Mouse (Mus musculus) kidney, postnatal 0 days (tissue): ENCODE data around the gene Amfr. TPM values are rescaled to one million over a fixed set of nuclear protein-coding genes. Genes with fewer than 3 reads are reported as not detected.

Experiments used
- ATAC-seq: fragments of 200-750 bp; cut with Nextera tagmentation; replicated peaks from 2 replicates; pipeline ENCODE4 v1.8.0; 2017; ENCODE audit warnings: low read depth, moderate number of reproducible peaks, moderate TSS enrichment, moderate library complexity; ENCODE audit not compliant: low FRiP score
- DNase-seq: peaks from one replicate; pipeline ENCODE4 v3.0.0-alpha.2; 2016; ENCODE audit warnings: low spot score
- H3K27ac ChIP-seq: fragments of 300-500 bp; sonication (generic); 2 replicates; pipeline ENCODE4 v1.5.1; 2014; ENCODE audit warnings: mild to moderate bottlenecking
- H3K27me3 ChIP-seq: fragments of 300-500 bp; sonication (generic); 2 replicates; pipeline ENCODE4 v1.6.1; 2014; ENCODE audit warnings: low read length, mixed read lengths; ENCODE audit not compliant: insufficient read depth
- H3K36me3 ChIP-seq: fragments of 300-500 bp; sonication (generic); 2 replicates; pipeline ENCODE4 v1.6.1; 2014; ENCODE audit warnings: low read length, mixed read lengths; ENCODE audit not compliant: insufficient read depth
- H3K4me1 ChIP-seq: fragments of 300-500 bp; sonication (generic); replicated peaks from 2 replicates; pipeline ENCODE4 v1.6.1; 2014; ENCODE audit warnings: antibody characterized with exemption, low read length, mixed read lengths; ENCODE audit not compliant: insufficient read depth
- H3K4me2 ChIP-seq: fragments of 300-500 bp; sonication (generic); 2 replicates; pipeline ENCODE4 v1.6.1; 2014; ENCODE audit warnings: mild to moderate bottlenecking, low read length, moderate library complexity, mixed read lengths
- H3K4me3 ChIP-seq: fragments of 300-500 bp; sonication (generic); replicated peaks from 2 replicates; pipeline ENCODE4 v1.5.1; 2014; ENCODE audit warnings: low read depth, low read length
- H3K9ac ChIP-seq: fragments of 300-500 bp; sonication (generic); 2 replicates; pipeline ENCODE4 v1.6.1; 2014; ENCODE audit warnings: low read depth, low read length
- H3K9me3 ChIP-seq: fragments of 300-500 bp; sonication (generic); replicated peaks from 2 replicates; pipeline ENCODE4 v1.6.1; 2016; ENCODE audit warnings: low read length, inconsistent platforms, mixed read lengths
- CTCF ChIP-seq: IDR thresholded peaks from 2 replicates; pipeline ENCODE4 v1.5.1; 2016; ENCODE audit warnings: antibody characterized with exemption, low read depth, mild to moderate bottlenecking, moderate library complexity
- WGBS: fragments of 180-500 bp; shearing (Covaris S2); extraction: QIAGEN DNeasy Blood & Tissue Kit; methylation state at CpG from one replicate; pipeline ENCODE4 v1.1.7; 2014; 5-methylcytosine and 5-hydroxymethylcytosine counted together
- polyA plus RNA-seq: library from polyadenylated mRNA; unstranded; fragments of >200 nt; fragmentation: Nextera tagmentation; extraction: Ambion mirVana; gene quantifications from 2 replicates; pipeline ENCODE4 v1.2.1, GENCODE M21; 2015

The Amfr gene
- polyA plus RNA-seq, 1 experiment from 2014 or later: 71.7 TPM

- Histone ChIP-seq H3K27me3 (no peaks in the 10 kb centered on the region), H3K27ac (no peak overlapping the region), H3K36me3 (no peaks in the 10 kb centered on the region), H3K4me3 (no peak overlapping the region), H3K9me3 (no peaks in the 10 kb centered on the region), H3K4me2 (peak overlapping the region; percentile 88), H3K9ac (no peak overlapping the region), H3K4me1 (peaks cover 14% of the 10 kb centered on the region; the same call in 1 of the 2 replicates)
- ATAC-seq (no peak), DNase-seq (no peak)
- no peak for TF ChIP-seq CTCF
- 77% methylated on average over 2 of the region's 2 CpGs for WGBS
Measured at GRCm38 (mm10) chr8:94010101-94010705, 2.4 kb downstream of the Amfr start.

GRCm38 (mm10) chr8:94009243-94009845 lies 3.3 kb downstream of the Amfr start:
- peaks cover 14% of the 10 kb centered on the region; the same call in 1 of the 2 replicates for H3K4me1 ChIP-seq
- ATAC-seq (no peak), DNase-seq (no peak)
- no peak overlapping the region for H3K4me3 ChIP-seq
- no peak overlapping the region for H3K9ac ChIP-seq
- H3K36me3 ChIP-seq: no peaks in the 10 kb centered on the region
- no peak for TF ChIP-seq CTCF
- H3K9me3 ChIP-seq: no peaks in the 10 kb centered on the region
- no peak overlapping the region for H3K27ac ChIP-seq
- H3K27me3 ChIP-seq: no peaks in the 10 kb centered on the region
- 56% methylated on average over 15 of the region's 15 CpGs for WGBS
- H3K4me2 ChIP-seq: no peak overlapping the region

- 91% methylated on average over 9 of the region's 9 CpGs for whole genome bisulfite sequencing
- no peak for TF ChIP-seq CTCF
- DNase-seq: no peak
- Histone ChIP-seq H3K27ac (no peak overlapping the region), H3K4me1 (no peaks in the 10 kb centered on the region), H3K4me3 (no peak overlapping the region), H3K9me3 (no peaks in the 10 kb centered on the region), H3K36me3 (peaks cover 23% of the 10 kb centered on the region; the same call in 1 of the 2 replicates), H3K9ac (no peak overlapping the region), H3K27me3 (no peaks in the 10 kb centered on the region), H3K4me2 (no peak overlapping the region)
- no peak for ATAC-seq
Measured at GRCm38 (mm10) chr8:94004139-94004538, 8.5 kb downstream of the Amfr start.

GRCm38 (mm10) chr8:93998961-93999360 lies 13.7 kb downstream of the Amfr start:
- no peak for TF ChIP-seq CTCF
- H3K27ac ChIP-seq: no peak overlapping the region
- no peaks in the 10 kb centered on the region for H3K4me1 ChIP-seq
- ATAC-seq (no peak), DNase-seq (no peak)
- no peak overlapping the region for H3K4me3 ChIP-seq
- no peaks in the 10 kb centered on the region for H3K9me3 ChIP-seq
- WGBS: 95% methylated on average over 2 of the region's 2 CpGs
- no peaks in the 10 kb centered on the region for H3K27me3 ChIP-seq
- H3K4me2 ChIP-seq: no peak overlapping the region
- H3K36me3 ChIP-seq: peaks cover 32% of the 10 kb centered on the region
- H3K9ac ChIP-seq: no peak overlapping the region

- H3K36me3 ChIP-seq: peaks cover 38% of the 10 kb centered on the region
- WGBS: 95% methylated on average over 4 of the region's 4 CpGs
- no peak overlapping the region for H3K4me3 ChIP-seq
- H3K27me3 ChIP-seq: no peaks in the 10 kb centered on the region
- no peak for DNase-seq
- no peak overlapping the region for H3K9ac ChIP-seq
- H3K9me3 ChIP-seq: no peaks in the 10 kb centered on the region
- no peak overlapping the region for H3K27ac ChIP-seq
- no peaks in the 10 kb centered on the region for H3K4me1 ChIP-seq
- no peak for ATAC-seq
- H3K4me2 ChIP-seq: no peak overlapping the region
- no peak for TF ChIP-seq CTCF
Measured at GRCm38 (mm10) chr8:93989739-93990138, 22.9 kb downstream of the Amfr start.

- WGBS: 93% methylated on average over 3 of the region's 3 CpGs
- TF ChIP-seq CTCF: no peak
- peaks cover 71% of the 10 kb centered on the region for H3K36me3 ChIP-seq
- no peak overlapping the region for H3K4me2 ChIP-seq
- H3K27ac ChIP-seq: no peak overlapping the region
- no peak overlapping the region for H3K4me3 ChIP-seq
- H3K4me1 ChIP-seq: no peaks in the 10 kb centered on the region
- DNase-seq (no peak), ATAC-seq (no peak)
- no peaks in the 10 kb centered on the region for H3K9me3 ChIP-seq
- H3K27me3 ChIP-seq: no peaks in the 10 kb centered on the region
- no peak overlapping the region for H3K9ac ChIP-seq
Measured at GRCm38 (mm10) chr8:93984731-93985130, 27.9 kb downstream of the Amfr start.
